Comparison of ENCODE assay signal across 8 mouse cellular contexts in the genomic region with DNA sequence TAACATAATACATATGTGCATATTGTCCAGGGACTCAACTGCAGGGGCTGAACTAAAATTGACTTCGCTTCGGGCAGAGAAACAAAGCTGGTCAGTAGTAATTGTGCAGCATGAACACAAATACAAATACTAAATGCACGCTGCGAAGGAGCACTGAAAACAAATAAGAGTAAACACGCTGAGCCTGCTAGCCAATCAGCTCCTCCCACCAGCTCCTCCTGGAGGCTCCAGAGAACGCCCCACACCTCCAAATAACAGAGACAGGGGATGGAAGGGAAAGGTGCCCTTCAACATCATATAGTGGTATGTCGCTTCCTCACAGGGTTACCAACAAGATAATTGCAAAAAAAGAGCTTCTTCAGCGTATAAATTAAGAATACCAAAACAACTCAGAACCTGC.
DNase-seq lines count a peak whose midpoint lies in the region; ATAC-seq lines count a peak whose summit lies in the region.

No protein-coding gene starts in this region.

- DNase-seq in lung, postnatal 10 days: peak; percentile 21
- DNase-seq in lung, postnatal 36 days: no peak
- peak; percentile 51 for DNase-seq in intestine, embryonic 14.5 days (ENCODE audit: low spot score)
- no peak for DNase-seq in liver, embryonic 13.5 days
- no peak for DNase-seq in natural killer cell, adult 2 months (ENCODE audit: low spot score in 2 of 2)

- no peaks in the 10 kb centered on the region for H3K36me3 ChIP-seq in embryonic facial prominence, embryonic 13.5 days
- no peaks in the 10 kb centered on the region for H3K36me3 ChIP-seq in intestine, embryonic 14.5 days (ENCODE audit: control insufficient read depth, insufficient read depth, low read length)
- no peaks in the 10 kb centered on the region for H3K36me3 ChIP-seq in liver, embryonic 13.5 days
- H3K36me3 ChIP-seq in stomach, embryonic 14.5 days (ENCODE audit: control insufficient read depth, insufficient read depth, low read length): no peaks in the 10 kb centered on the region

- H3K4me1 ChIP-seq in embryonic facial prominence, embryonic 13.5 days: peaks cover 52% of the 10 kb centered on the region
- H3K4me1 ChIP-seq in intestine, embryonic 14.5 days (replicated peaks; ENCODE audit: control insufficient read depth, insufficient read depth, low read length): peaks cover 36% of the 10 kb centered on the region
- peaks cover 17% of the 10 kb centered on the region for H3K4me1 ChIP-seq in liver, embryonic 13.5 days (replicated peaks)
- peaks cover 33% of the 10 kb centered on the region for H3K4me1 ChIP-seq in stomach, embryonic 14.5 days (ENCODE audit: control insufficient read depth, insufficient read depth, low read length)

- peak overlapping the region; percentile 58 for H3K4me2 ChIP-seq in embryonic facial prominence, embryonic 13.5 days
- peak overlapping the region; percentile 39 for H3K4me2 ChIP-seq in intestine, embryonic 14.5 days (ENCODE audit: low read length)
- H3K4me2 ChIP-seq in liver, embryonic 13.5 days: peak overlapping the region; percentile 51
- H3K4me2 ChIP-seq in stomach, embryonic 14.5 days (replicated peaks; ENCODE audit: low read depth, low read length): peak overlapping the region; percentile 40

- no peaks in the 10 kb centered on the region for H3K9me3 ChIP-seq in embryonic facial prominence, embryonic 13.5 days
- no peaks in the 10 kb centered on the region for H3K9me3 ChIP-seq in intestine, embryonic 14.5 days (ENCODE audit: control insufficient read depth, low read length)
- no peaks in the 10 kb centered on the region for H3K9me3 ChIP-seq in liver, embryonic 13.5 days (replicated peaks)
- H3K9me3 ChIP-seq in stomach, embryonic 14.5 days (ENCODE audit: control insufficient read depth, low read depth, low read length): no peaks in the 10 kb centered on the region

- no peaks in the 10 kb centered on the region for H3K27me3 ChIP-seq in embryonic facial prominence, embryonic 13.5 days
- no peaks in the 10 kb centered on the region for H3K27me3 ChIP-seq in intestine, embryonic 14.5 days (replicated peaks; ENCODE audit: control insufficient read depth, insufficient read depth, low read length)
- no peaks in the 10 kb centered on the region for H3K27me3 ChIP-seq in liver, embryonic 13.5 days
- no peaks in the 10 kb centered on the region for H3K27me3 ChIP-seq in stomach, embryonic 14.5 days (ENCODE audit: control insufficient read depth, insufficient read depth, low read length)

- peak overlapping the region; percentile 33 for H3K4me3 ChIP-seq in embryonic facial prominence, embryonic 13.5 days
- no peak overlapping the region for H3K4me3 ChIP-seq in intestine, embryonic 14.5 days (ENCODE audit: low read depth, low read length)
- no peak overlapping the region for H3K4me3 ChIP-seq in liver, embryonic 13.5 days (replicated peaks)
- H3K4me3 ChIP-seq in stomach, embryonic 14.5 days (ENCODE audit: low read depth, low read length): no peak overlapping the region

- WGBS in embryonic facial prominence, embryonic 13.5 days: 22% methylated on average over 8 of the region's 8 CpGs
- 37% methylated on average over 8 of the region's 8 CpGs for WGBS in intestine, embryonic 14.5 days
- 46% methylated on average over 8 of the region's 8 CpGs for whole genome bisulfite sequencing in liver, embryonic 13.5 days (ENCODE audit: insufficient replicate concordance)
- 33% methylated on average over 8 of the region's 8 CpGs for WGBS in stomach, embryonic 14.5 days

- no peak overlapping the region for H3K9ac ChIP-seq in embryonic facial prominence, embryonic 13.5 days
- no peak overlapping the region for H3K9ac ChIP-seq in intestine, embryonic 14.5 days (ENCODE audit: low read length)
- no peak overlapping the region for H3K9ac ChIP-seq in liver, embryonic 13.5 days
- H3K9ac ChIP-seq in stomach, embryonic 14.5 days (replicated peaks; ENCODE audit: low read depth, low read length): no peak overlapping the region

- H3K27ac ChIP-seq in embryonic facial prominence, embryonic 13.5 days: peak overlapping the region; percentile 94
- peak overlapping the region; percentile 96 for H3K27ac ChIP-seq in intestine, embryonic 14.5 days (ENCODE audit: low read depth)
- no peak overlapping the region for H3K27ac ChIP-seq in liver, embryonic 13.5 days
- H3K27ac ChIP-seq in stomach, embryonic 14.5 days (ENCODE audit: low read length): peak overlapping the region; percentile 92

- no peak for ATAC-seq in embryonic facial prominence, embryonic 13.5 days (ENCODE audit: insufficient number of reproducible peaks, insufficient read depth, low FRiP score, low TSS enrichment, low read depth)
- no peak for ATAC-seq in intestine, embryonic 14.5 days (replicated peaks; ENCODE audit: low FRiP score, low TSS enrichment, low read depth)
- ATAC-seq in liver, embryonic 13.5 days (ENCODE audit: low read depth): no peak
- no peak for ATAC-seq in stomach, embryonic 14.5 days (ENCODE audit: insufficient number of reproducible peaks, insufficient read depth, low FRiP score, low read depth)
- no peak for ATAC-seq in megakaryocyte progenitor cell, adult 5-6 weeks (replicated peaks; ENCODE audit: poor library complexity)

Comparison
In these comparisons a context has a peak if more than half of its experiments do, and no peak if none do; other contexts are left out.
1. DNase-seq: peak in lung, postnatal 10 days (single experiment) and intestine, embryonic 14.5 days (single experiment); none in lung, postnatal 36 days (single experiment), liver, embryonic 13.5 days (single experiment) and natural killer cell, adult 2 months (0 of 2).
2. Peak in every context shown above with its lines, with median percentiles within 50 percentile points of each other: H3K4me2 ChIP-seq.